Mouse (Mus musculus): ENCODE results near the gene Ppfia2. TPM values are rescaled to one million over a fixed set of nuclear protein-coding genes. Genes with fewer than 3 reads are reported as not detected.

Gene Ppfia2
- polyA plus RNA-seq, 1 experiment = 34.3 TPM

DNA sequence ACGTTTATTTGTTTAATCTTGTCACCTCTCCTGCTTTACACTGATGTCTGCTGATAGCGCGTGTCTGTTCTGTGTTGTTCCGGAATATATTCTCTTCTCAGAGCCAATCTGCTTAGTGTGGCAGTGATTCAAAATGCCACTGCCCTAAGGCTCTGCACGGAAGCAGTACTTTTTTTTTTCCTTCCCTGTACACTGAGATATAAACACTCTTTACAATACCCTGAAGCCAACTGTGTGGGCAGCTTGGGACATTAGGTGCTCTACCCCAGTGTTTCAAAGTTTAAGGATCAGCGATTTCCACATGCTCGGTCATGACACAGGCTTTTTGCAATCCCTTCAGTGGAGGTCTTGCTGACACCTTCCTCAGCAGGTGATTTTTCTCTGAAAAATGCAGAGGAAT, 163.8 kb downstream of the Ppfia2 start:
- 0 out of 2 replicates have a peak, but pooled peaks cover 2% of the 10 kb centered on the region for H3K4me1 ChIP-seq (ENCODE audit: control insufficient read depth, insufficient read depth, low read length)
- no peak overlapping the region for H3K27ac ChIP-seq (ENCODE audit: insufficient read depth, low read length)
- TF ChIP-seq CTCF (IDR thresholded peaks at IDR 0.05; ENCODE audit: extremely low read depth, insufficient read depth, low read length) = no peak
- TF ChIP-seq POLR2A (IDR thresholded peaks at IDR 0.05; ENCODE audit: extremely low read depth, insufficient read depth, low read length) = no peak
- H3K4me3 ChIP-seq (ENCODE audit: insufficient read depth, low read length) = peak overlapping the region; percentile 50

DNA sequence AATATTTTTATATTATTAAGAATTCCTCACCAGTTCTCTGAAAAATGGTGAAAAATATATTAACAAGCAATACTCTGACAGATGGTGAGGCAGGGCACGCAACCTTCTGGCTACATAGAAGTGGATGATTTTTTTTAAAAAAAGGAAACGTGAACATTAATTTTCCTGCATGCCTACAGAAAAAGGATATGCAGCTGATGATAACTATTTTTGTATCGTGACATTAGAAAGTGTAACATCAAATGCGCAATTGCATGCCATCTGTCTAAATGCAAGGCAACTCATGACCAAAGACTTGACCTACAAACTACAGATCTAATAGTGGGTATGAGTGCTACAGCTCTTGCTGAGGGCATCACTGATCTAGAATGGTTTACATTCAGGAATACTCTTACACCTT, 182.1 kb downstream of the Ppfia2 start:
- no peak for TF ChIP-seq CTCF (IDR thresholded peaks at IDR 0.05; ENCODE audit: extremely low read depth, insufficient read depth, low read length)
- no peak for TF ChIP-seq POLR2A (IDR thresholded peaks at IDR 0.05; ENCODE audit: extremely low read depth, insufficient read depth, low read length)
- Histone ChIP-seq H3K4me3 (ENCODE audit: insufficient read depth, low read length) (no peak overlapping the region), H3K27ac (ENCODE audit: insufficient read depth, low read length) (no peak overlapping the region), H3K4me1 (ENCODE audit: control insufficient read depth, insufficient read depth, low read length) (no peaks in the 10 kb centered on the region)

DNA sequence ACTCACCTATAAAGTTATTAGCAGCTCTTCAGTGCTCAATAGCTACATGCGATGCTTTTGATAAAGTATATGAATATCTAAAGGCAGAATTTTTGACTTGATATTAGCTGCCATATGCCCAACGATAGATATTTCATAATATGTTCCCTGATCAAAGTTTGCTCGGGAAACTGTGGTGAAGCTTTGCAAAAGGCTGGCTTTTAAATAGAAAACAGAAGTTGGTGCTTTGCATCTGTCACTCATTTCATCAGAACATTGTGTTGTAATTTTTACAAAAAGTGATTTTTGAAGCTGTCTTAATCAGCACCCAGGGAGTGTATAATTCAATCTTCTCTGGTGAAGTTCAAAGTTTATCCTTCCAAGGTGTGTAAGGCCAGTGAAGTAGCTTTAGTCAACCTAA, 195.1 kb downstream of the Ppfia2 start:
- TF ChIP-seq POLR2A (IDR thresholded peaks at IDR 0.05; ENCODE audit: extremely low read depth, insufficient read depth, low read length) = no peak

DNA sequence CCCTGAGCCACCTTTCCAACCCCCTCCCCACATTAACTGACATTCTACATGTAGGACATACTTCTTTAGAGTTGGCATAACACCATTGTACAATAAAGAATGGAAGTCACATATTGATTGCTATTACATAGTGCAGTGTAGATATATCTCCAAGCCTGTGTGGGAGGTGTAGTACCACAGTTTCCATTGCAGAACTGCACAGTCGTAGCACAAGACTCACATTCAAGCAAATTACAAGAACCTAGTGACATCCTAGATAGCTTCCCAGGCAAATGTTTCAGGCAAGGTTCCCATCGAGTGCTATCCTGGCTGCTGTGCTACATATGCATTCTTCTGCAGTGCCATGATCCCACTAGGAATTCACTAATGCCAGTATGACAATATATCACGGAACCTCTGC, 200.0 kb downstream of the Ppfia2 start:
- Histone ChIP-seq H3K27ac (ENCODE audit: insufficient read depth, low read length) (no peak overlapping the region), H3K4me1 (ENCODE audit: control insufficient read depth, insufficient read depth, low read length) (no peaks in the 10 kb centered on the region), H3K4me3 (ENCODE audit: insufficient read depth, low read length) (no peak overlapping the region)
- TF ChIP-seq POLR2A (IDR thresholded peaks at IDR 0.05; ENCODE audit: extremely low read depth, insufficient read depth, low read length) (no peak), CTCF (IDR thresholded peaks at IDR 0.05; ENCODE audit: extremely low read depth, insufficient read depth, low read length) (no peak)

More for the DNA sequence above, 195.1 kb downstream of the Ppfia2 start:
- Histone ChIP-seq H3K27ac (ENCODE audit: insufficient read depth, low read length) (no peak overlapping the region), H3K4me1 (ENCODE audit: control insufficient read depth, insufficient read depth, low read length) (no peaks in the 10 kb centered on the region), H3K4me3 (ENCODE audit: insufficient read depth, low read length) (no peak overlapping the region)

DNA sequence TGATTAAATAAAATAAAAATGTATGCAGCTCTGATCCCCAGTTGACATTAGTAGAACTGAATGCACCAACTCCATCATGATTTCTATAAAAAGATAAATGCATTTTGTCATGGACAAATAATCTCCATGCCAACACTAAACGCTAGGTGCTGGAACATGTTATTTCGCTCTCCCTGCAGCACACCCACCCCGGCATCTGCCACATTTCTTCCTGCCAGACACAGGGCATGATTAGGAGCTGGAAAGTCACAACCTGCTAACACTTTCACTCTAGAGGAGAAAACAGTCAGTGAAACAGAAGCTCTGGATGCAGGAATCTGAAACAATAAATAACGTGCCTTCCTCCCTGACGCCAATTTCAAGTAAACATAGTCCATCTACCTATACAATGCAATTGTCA, 211.3 kb downstream of the Ppfia2 start:
- Histone ChIP-seq H3K4me3 (ENCODE audit: insufficient read depth, low read length) (no peak overlapping the region), H3K27ac (ENCODE audit: insufficient read depth, low read length) (no peak overlapping the region), H3K4me1 (ENCODE audit: control insufficient read depth, insufficient read depth, low read length) (peaks cover 4% of the 10 kb centered on the region; the same call in 1 of the 2 replicates)
- TF ChIP-seq POLR2A (IDR thresholded peaks at IDR 0.05; ENCODE audit: extremely low read depth, insufficient read depth, low read length) (no peak), CTCF (IDR thresholded peaks at IDR 0.05; ENCODE audit: extremely low read depth, insufficient read depth, low read length) (no peak)

DNA sequence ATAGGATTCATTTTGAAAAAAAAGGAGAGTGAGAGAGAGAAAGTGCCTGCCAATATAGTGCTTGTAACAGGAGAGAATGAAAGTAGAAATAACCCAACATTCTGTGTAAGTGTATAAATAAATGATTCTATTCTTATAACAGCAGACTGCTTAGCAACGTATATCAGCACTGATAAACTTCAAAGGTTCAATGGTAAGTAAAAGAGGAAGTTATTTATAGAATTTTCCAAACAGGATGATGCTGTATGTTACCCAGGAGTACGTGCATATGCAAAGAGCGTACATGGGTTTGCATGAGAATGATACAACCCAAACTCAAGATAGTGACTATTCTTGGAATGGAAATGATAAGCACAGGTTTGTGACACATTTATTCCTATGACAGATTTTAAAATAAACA, 215.4 kb downstream of the Ppfia2 start:
- TF ChIP-seq POLR2A (IDR thresholded peaks at IDR 0.05; ENCODE audit: extremely low read depth, insufficient read depth, low read length) (no peak), CTCF (IDR thresholded peaks at IDR 0.05; ENCODE audit: extremely low read depth, insufficient read depth, low read length) (no peak)

DNA sequence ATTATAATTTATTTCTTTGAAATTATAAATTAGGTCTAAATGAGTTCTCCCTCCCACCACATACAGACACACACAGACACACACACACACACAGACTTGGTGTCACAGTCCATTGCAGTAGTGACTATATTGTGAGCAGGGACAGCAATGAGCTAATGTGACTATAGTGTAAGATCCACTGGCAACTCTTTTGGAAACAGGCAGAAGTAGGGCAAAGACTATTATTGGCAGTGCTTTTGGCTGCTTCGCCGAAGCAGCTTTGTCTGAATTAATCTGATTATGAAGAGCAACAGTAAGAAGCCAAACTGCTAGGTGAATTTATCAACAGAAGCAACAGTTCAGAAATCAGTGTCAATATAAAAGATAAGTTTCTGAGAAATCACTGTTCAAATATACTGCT, 249.8 kb downstream of the Ppfia2 start:
- Histone ChIP-seq H3K4me3 (ENCODE audit: insufficient read depth, low read length) (no peak overlapping the region), H3K4me1 (ENCODE audit: control insufficient read depth, insufficient read depth, low read length) (peaks cover 2% of the 10 kb centered on the region; the same call in 1 of the 2 replicates), H3K27ac (ENCODE audit: insufficient read depth, low read length) (no peak overlapping the region)
- no peak for TF ChIP-seq CTCF (IDR thresholded peaks at IDR 0.05; ENCODE audit: extremely low read depth, insufficient read depth, low read length)
- TF ChIP-seq POLR2A (IDR thresholded peaks at IDR 0.05; ENCODE audit: extremely low read depth, insufficient read depth, low read length) = no peak

More for the DNA sequence above, 215.4 kb downstream of the Ppfia2 start:
- Histone ChIP-seq H3K4me1 (ENCODE audit: control insufficient read depth, insufficient read depth, low read length) (peaks cover 4% of the 10 kb centered on the region; the same call in 1 of the 2 replicates), H3K4me3 (ENCODE audit: insufficient read depth, low read length) (no peak overlapping the region), H3K27ac (ENCODE audit: insufficient read depth, low read length) (no peak overlapping the region)

DNA sequence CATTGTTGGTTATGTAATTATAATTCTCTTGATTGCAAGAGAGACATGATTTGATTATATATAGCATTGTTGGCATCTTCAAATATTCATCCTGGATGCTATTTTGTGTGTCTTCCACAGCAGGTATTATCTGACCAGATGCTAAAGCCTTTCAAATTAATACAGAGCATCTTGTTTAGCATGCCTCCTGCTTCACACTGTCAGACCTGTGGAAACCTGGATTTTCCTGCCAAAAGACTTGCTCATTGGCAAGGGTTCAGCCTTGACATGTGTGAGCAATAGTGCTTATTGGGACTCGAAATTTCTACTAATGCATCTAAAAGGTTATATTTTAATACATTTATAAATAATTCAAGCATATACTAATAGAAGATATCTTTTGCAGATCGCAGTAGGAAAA, 262.1 kb downstream of the Ppfia2 start:
- no peak for TF ChIP-seq CTCF (IDR thresholded peaks at IDR 0.05; ENCODE audit: extremely low read depth, insufficient read depth, low read length)
- TF ChIP-seq POLR2A (IDR thresholded peaks at IDR 0.05; ENCODE audit: extremely low read depth, insufficient read depth, low read length) = no peak
- Histone ChIP-seq H3K4me3 (ENCODE audit: insufficient read depth, low read length) (no peak overlapping the region), H3K27ac (ENCODE audit: insufficient read depth, low read length) (no peak overlapping the region), H3K4me1 (ENCODE audit: control insufficient read depth, insufficient read depth, low read length) (no peaks in the 10 kb centered on the region; the same call in 1 of the 2 replicates)

DNA sequence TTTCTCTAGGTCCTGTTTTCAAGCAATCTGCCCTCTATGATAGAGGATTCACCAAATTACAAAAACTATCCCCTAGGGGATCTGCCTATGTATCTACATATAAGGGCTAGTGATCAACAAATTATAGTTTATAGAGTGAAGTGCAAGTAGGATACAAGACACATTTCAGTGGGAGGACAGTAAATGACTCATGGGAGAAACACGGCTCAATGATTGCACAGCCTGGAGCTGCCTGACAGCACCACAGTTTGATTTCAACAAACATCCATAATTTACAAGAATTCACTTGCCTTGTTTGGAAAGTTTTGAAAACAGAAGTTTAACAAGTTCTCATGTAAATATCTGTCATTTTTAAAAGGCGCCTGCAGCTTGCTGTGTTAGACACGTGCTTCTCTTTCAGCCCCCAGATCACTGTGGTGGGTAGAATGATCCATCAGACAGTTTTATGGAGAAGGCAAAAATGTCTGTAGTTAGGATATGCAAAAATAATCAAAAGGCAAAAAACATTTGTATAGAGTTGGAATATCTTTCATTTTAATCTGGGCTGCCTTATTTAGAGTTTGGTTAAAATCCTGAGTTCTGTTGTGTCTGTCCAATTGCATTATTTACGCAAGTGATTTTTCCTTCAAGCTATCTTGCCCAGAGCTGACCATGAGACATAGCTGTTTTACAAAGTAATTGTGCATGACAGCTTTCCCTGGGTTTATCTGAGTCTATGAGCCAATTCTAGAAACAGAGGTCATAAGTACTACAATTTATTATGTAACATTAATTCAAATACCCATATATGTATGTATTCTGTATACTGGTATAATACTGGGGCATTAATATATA, 266.3 kb downstream of the Ppfia2 start:
- Histone ChIP-seq H3K27ac (ENCODE audit: insufficient read depth, low read length) (no peak overlapping the region), H3K4me3 (ENCODE audit: insufficient read depth, low read length) (no peak overlapping the region), H3K4me1 (ENCODE audit: control insufficient read depth, insufficient read depth, low read length) (no peaks in the 10 kb centered on the region; the same call in 1 of the 2 replicates)
- no peak for TF ChIP-seq POLR2A (IDR thresholded peaks at IDR 0.05; ENCODE audit: extremely low read depth, insufficient read depth, low read length)
- TF ChIP-seq CTCF (IDR thresholded peaks at IDR 0.05; ENCODE audit: extremely low read depth, insufficient read depth, low read length) = no peak

DNA sequence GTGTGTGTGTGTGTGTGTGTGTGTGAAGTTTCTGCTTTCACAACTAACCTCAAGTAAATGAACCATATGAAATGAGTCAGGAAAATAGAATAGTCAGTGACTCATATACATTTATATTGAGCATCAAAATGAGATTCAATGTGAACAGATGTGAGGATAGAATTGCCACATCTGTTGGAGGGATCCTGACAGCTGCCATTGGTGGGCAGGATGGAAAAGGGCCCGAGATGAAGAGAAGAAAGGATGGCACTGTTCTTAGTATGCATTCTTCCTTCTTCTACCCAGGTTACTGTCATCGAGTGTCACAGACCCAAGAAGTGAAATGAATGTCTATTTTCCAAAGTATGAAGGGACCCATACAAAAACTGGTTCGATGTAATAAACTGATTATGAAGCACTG, 268.1 kb downstream of the Ppfia2 start:
- H3K4me3 ChIP-seq (ENCODE audit: insufficient read depth, low read length) = no peak overlapping the region
- no peak overlapping the region for H3K27ac ChIP-seq (ENCODE audit: insufficient read depth, low read length)
- TF ChIP-seq CTCF (IDR thresholded peaks at IDR 0.05; ENCODE audit: extremely low read depth, insufficient read depth, low read length) = no peak
- no peak for TF ChIP-seq POLR2A (IDR thresholded peaks at IDR 0.05; ENCODE audit: extremely low read depth, insufficient read depth, low read length)
- no peaks in the 10 kb centered on the region for H3K4me1 ChIP-seq (ENCODE audit: control insufficient read depth, insufficient read depth, low read length)

All from cortical plate, adult 2 months (tissue).